Mouse (Mus musculus) spleen, adult 10 weeks (tissue): ENCODE data around the gene Siglec1. TPM values are rescaled to one million over a fixed set of nuclear protein-coding genes. Genes with fewer than 3 reads are reported as not detected.

Experiments
- polyA plus RNA-seq: library from polyadenylated mRNA; stranded (reverse); fragments of 350-450 nt; fragmentation: Illumina TruSeq; extraction: RNeasy Lipid Tissue Mini Kit (QIAGEN cat#74804); gene quantifications from one replicate; pipeline ENCODE4 v1.2.3, GENCODE M21; 2015; ENCODE audit warnings: low replicate concordance; ENCODE audit not compliant: insufficient read depth

The Siglec1 gene
- polyA plus RNA-seq, result 14.5 TPM

DNA sequence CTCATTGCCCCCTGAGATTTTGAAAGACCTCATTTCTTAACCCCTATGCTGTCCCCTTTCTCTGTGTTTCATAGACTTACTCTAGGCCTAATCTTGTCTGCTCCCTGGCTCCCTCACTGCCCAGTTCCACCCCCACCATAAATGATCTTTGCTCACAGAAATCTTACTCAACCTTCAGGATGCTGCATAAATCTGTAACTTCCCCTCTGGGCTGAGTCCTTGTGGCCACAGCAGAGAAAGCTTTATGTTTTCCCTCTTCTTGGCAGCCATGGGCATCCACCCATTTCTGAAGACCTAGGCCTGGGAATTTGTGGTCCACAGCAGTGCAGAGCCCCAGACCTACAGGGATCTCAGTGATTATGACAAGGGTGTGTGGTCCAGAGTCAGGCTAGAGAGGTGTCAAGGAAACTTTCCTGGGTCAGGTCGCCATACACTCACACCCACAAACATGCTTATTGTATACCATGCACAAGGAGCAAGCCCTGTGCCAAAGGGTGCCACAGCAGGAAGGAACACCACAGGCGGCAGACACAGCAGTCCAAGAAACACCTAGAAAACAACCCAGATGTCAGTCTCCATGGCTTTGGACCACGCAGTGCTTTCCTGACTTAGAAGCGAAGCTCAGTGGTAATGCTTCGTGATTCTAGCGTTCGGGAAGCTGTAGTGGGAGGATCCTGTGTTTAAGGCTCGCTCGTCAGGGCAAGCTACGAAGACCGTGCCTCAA lies at the start of gene Siglec1:
Gene Siglec1, minus strand, starts transcription at position 99 of the 724 bp plus-strand sequence.

GRCm38 (mm10) chr2:131132930-131133547 lies 46.5 kb upstream of the Siglec1 start, which contains the start of gene Gm11037:
Gene Gm11037, plus strand, starts transcription at chr2:131133497.

GRCm38 (mm10) chr2:131127161-131127730 lies 40.7 kb upstream of the Siglec1 start, which contains the start of gene Hspa12b:
Gene Hspa12b, plus strand, starts transcription at chr2:131127280.

DNA sequence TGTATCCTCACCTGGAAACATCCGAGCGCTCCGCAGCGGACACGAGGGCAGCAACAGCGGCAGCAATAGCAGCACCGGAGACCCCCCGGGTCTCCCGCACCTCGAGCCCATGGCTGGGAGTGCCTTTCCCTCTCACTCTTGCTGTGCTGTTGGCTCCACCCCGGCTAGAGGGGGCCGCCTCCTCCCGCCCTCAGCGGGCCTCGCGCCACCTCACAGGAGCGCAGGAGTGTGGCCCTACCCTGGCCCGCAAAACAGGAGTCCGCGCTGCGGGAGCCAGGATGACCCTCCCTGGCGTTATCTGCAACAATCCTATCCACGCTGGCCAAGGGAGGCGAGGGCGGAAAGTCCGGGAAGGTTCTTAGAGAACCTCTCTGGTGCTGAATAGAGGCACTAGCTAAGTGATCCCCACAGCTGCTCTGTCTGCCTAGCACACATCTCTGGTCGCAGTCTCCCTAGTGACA lies 23.1 kb downstream of the Siglec1 start, which contains the start of gene Adam33:
Gene Adam33, minus strand, starts transcription at position 411 of the 461 bp plus-strand sequence.

GRCm38 (mm10) chr2:131042988-131043387 lies 43.6 kb downstream of the Siglec1 start, which contains the start of gene Gfra4:
Gene Gfra4, minus strand, starts transcription at chr2:131043088.

Other genes starting within 250 kb of the Siglec1 start
- 14.5 TPM for gene 4930402H24Rik, start 180.4 kb downstream of the Siglec1 start, polyA plus RNA-seq
- gene Atrn, start 180.3 kb downstream of the Siglec1 start, polyA plus RNA-seq, result 16.3 TPM
- gene Gfra4, start 43.7 kb downstream of the Siglec1 start, polyA plus RNA-seq, result 0.84 TPM
- 13.7 TPM for gene Adam33, start 23.0 kb downstream of the Siglec1 start, polyA plus RNA-seq
- 1.2 TPM for gene Hspa12b, start 40.5 kb upstream of the Siglec1 start, polyA plus RNA-seq
- not detected for gene Gm11037, start 46.7 kb upstream of the Siglec1 start, polyA plus RNA-seq
- gene 1700037H04Rik, start 73.3 kb upstream of the Siglec1 start, polyA plus RNA-seq, result 6.9 TPM
- gene Cenpb, start 93.3 kb upstream of the Siglec1 start, polyA plus RNA-seq, result 18.1 TPM
- 60.5 TPM for gene Cdc25b, start 100.2 kb upstream of the Siglec1 start, polyA plus RNA-seq
- gene Spef1, start 100.5 kb upstream of the Siglec1 start, polyA plus RNA-seq, result 2.8 TPM
- gene Ap5s1, start 120.3 kb upstream of the Siglec1 start, polyA plus RNA-seq, result 7.4 TPM
- gene Mavs, start 147.3 kb upstream of the Siglec1 start, polyA plus RNA-seq, result 32.0 TPM
- 55.3 TPM for gene Pank2, start 175.7 kb upstream of the Siglec1 start, polyA plus RNA-seq